Mouse (Mus musculus): ENCODE data around the gene Brpf3. TPM values are rescaled to one million over a fixed set of nuclear protein-coding genes. Genes with fewer than 3 reads are reported as not detected.

Gene Brpf3
- total and polyA plus RNA-seq, 3 experiments: 0.40 to 12.1 (median 1.5) TPM

Other genes with a start within 250 kb of the Brpf3 start
- not detected in 2 replicates for gene Clps, start 240.3 kb upstream of the Brpf3 start, total RNA-seq (2012; rRNA removed)
- not detected in 2 replicates for gene Clps, start 240.3 kb upstream of the Brpf3 start, total RNA-seq (2014; rRNA removed)
- not detected in 2 replicates for gene Clps, start 240.3 kb upstream of the Brpf3 start, polyA plus RNA-seq (2012; ENCODE audit: insufficient read length, low read depth)
- 0.08 TPM in 1 of 2 replicates, not detected in the other for gene Lhfpl5, start 225.4 kb upstream of the Brpf3 start, total RNA-seq (2012; rRNA removed)
- gene Lhfpl5, start 225.4 kb upstream of the Brpf3 start, total RNA-seq (2014; rRNA removed): not detected in 2 replicates
- gene Lhfpl5, start 225.4 kb upstream of the Brpf3 start, polyA plus RNA-seq (2012; ENCODE audit: insufficient read length, low read depth): not detected in 2 replicates
- gene Srpk1, start 178.4 kb upstream of the Brpf3 start, total RNA-seq (2012; rRNA removed): 65.9 and 83.3 TPM in 2 replicates
- gene Srpk1, start 178.4 kb upstream of the Brpf3 start, total RNA-seq (2014; rRNA removed): 60.8 and 70.0 TPM in 2 replicates
- 129 and 163 TPM in 2 replicates for gene Srpk1, start 178.4 kb upstream of the Brpf3 start, polyA plus RNA-seq (2012; ENCODE audit: insufficient read length, low read depth)
- not detected in 2 replicates for gene Slc26a8, start 110.9 kb upstream of the Brpf3 start, total RNA-seq (2012; rRNA removed)
- not detected in 2 replicates for gene Slc26a8, start 110.9 kb upstream of the Brpf3 start, total RNA-seq (2014; rRNA removed)
- 0.11 and 0.44 TPM in 2 replicates for gene Slc26a8, start 110.9 kb upstream of the Brpf3 start, polyA plus RNA-seq (2012; ENCODE audit: insufficient read length, low read depth)
- 27.1 and 27.6 TPM in 2 replicates for gene Mapk14, start 109.8 kb upstream of the Brpf3 start, total RNA-seq (2012; rRNA removed)
- gene Mapk14, start 109.8 kb upstream of the Brpf3 start, total RNA-seq (2014; rRNA removed): 21.0 and 22.6 TPM in 2 replicates
- gene Mapk14, start 109.8 kb upstream of the Brpf3 start, polyA plus RNA-seq (2012; ENCODE audit: insufficient read length, low read depth): 59.8 and 69.5 TPM in 2 replicates
- 0.38 TPM in 1 of 2 replicates, not detected in the other for gene AC170998.1, start 75.0 kb upstream of the Brpf3 start, total RNA-seq (2012; rRNA removed)
- gene AC170998.1, start 75.0 kb upstream of the Brpf3 start, total RNA-seq (2014; rRNA removed): not detected in 2 replicates
- gene AC170998.1, start 75.0 kb upstream of the Brpf3 start, polyA plus RNA-seq (2012; ENCODE audit: insufficient read length, low read depth): 0.50 TPM in 1 of 2 replicates, not detected in the other
- not detected in 2 replicates for gene Mapk13, start 31.8 kb upstream of the Brpf3 start, total RNA-seq (2012; rRNA removed)
- not detected in 2 replicates for gene Mapk13, start 31.8 kb upstream of the Brpf3 start, total RNA-seq (2014; rRNA removed)
- not detected in 2 replicates for gene Mapk13, start 31.8 kb upstream of the Brpf3 start, polyA plus RNA-seq (2012; ENCODE audit: insufficient read length, low read depth)
- gene Pnpla1, start 57.3 kb downstream of the Brpf3 start, total RNA-seq (2012; rRNA removed): not detected in 2 replicates
- gene Pnpla1, start 57.3 kb downstream of the Brpf3 start, total RNA-seq (2014; rRNA removed): not detected in 2 replicates
- not detected in 2 replicates for gene Pnpla1, start 57.3 kb downstream of the Brpf3 start, polyA plus RNA-seq (2012; ENCODE audit: insufficient read length, low read depth)
- gene 4930539E08Rik, start 114.2 kb downstream of the Brpf3 start, total RNA-seq (2012; rRNA removed): 1.4 TPM in 2 replicates
- 0.57 and 0.62 TPM in 2 replicates for gene 4930539E08Rik, start 114.2 kb downstream of the Brpf3 start, total RNA-seq (2014; rRNA removed)
- 1.2 and 1.4 TPM in 2 replicates for gene 4930539E08Rik, start 114.2 kb downstream of the Brpf3 start, polyA plus RNA-seq (2012; ENCODE audit: insufficient read length, low read depth)
- not detected in 2 replicates for gene Pxt1, start 142.8 kb downstream of the Brpf3 start, total RNA-seq (2012; rRNA removed)
- not detected in 2 replicates for gene Pxt1, start 142.8 kb downstream of the Brpf3 start, total RNA-seq (2014; rRNA removed)
- not detected in 2 replicates for gene Pxt1, start 142.8 kb downstream of the Brpf3 start, polyA plus RNA-seq (2012; ENCODE audit: insufficient read length, low read depth)
- 40.1 and 41.3 TPM in 2 replicates for gene Kctd20, start 150.9 kb downstream of the Brpf3 start, total RNA-seq (2012; rRNA removed)
- 62.9 and 68.5 TPM in 2 replicates for gene Kctd20, start 150.9 kb downstream of the Brpf3 start, total RNA-seq (2014; rRNA removed)
- gene Kctd20, start 150.9 kb downstream of the Brpf3 start, polyA plus RNA-seq (2012; ENCODE audit: insufficient read length, low read depth): 68.6 and 85.2 TPM in 2 replicates
- 25.9 and 29.0 TPM in 2 replicates for gene Stk38, start 206.9 kb downstream of the Brpf3 start, total RNA-seq (2012; rRNA removed)
- 56.0 and 56.4 TPM in 2 replicates for gene Stk38, start 206.9 kb downstream of the Brpf3 start, total RNA-seq (2014; rRNA removed)
- 50.9 and 56.0 TPM in 2 replicates for gene Stk38, start 206.9 kb downstream of the Brpf3 start, polyA plus RNA-seq (2012; ENCODE audit: insufficient read length, low read depth)
- 171 and 266 TPM in 2 replicates for gene Srsf3, start 231.5 kb downstream of the Brpf3 start, total RNA-seq (2012; rRNA removed)
- gene Srsf3, start 231.5 kb downstream of the Brpf3 start, total RNA-seq (2014; rRNA removed): 380 and 479 TPM in 2 replicates
- gene Srsf3, start 231.5 kb downstream of the Brpf3 start, polyA plus RNA-seq (2012; ENCODE audit: insufficient read length, low read depth): 687 and 712 TPM in 2 replicates